Mouse (Mus musculus) stomach, embryonic 15.5 days (tissue): Measurements from ENCODE around the gene Gm20388. TPM values are rescaled to one million over a fixed set of nuclear protein-coding genes. Genes with fewer than 3 reads are reported as not detected.

ENCODE experiments used
- ATAC-seq: fragments of 200-750 bp; cut with Nextera tagmentation; 2 replicates; pipeline ENCODE4 v1.8.0; 2017; ENCODE audit warnings: low read depth, moderate number of reproducible peaks, moderate TSS enrichment; ENCODE audit not compliant: insufficient read depth, low FRiP score
- H3K27ac ChIP-seq: fragments of 300-500 bp; sonication (generic); 2 replicates; pipeline ENCODE4 v1.5.1; 2015; ENCODE audit warnings: mild to moderate bottlenecking, inconsistent platforms
- H3K27me3 ChIP-seq: fragments of 300-500 bp; sonication (generic); replicated peaks from 2 replicates; pipeline ENCODE4 v1.6.1; 2015; ENCODE audit warnings: inconsistent platforms
- H3K36me3 ChIP-seq: fragments of 300-500 bp; sonication (generic); 2 replicates; pipeline ENCODE4 v1.6.1; 2015; ENCODE audit warnings: inconsistent platforms
- H3K4me1 ChIP-seq: fragments of 300-500 bp; sonication (generic); 2 replicates; pipeline ENCODE4 v1.6.1; 2015; ENCODE audit warnings: inconsistent platforms
- H3K4me2 ChIP-seq: fragments of 300-500 bp; sonication (generic); 2 replicates; pipeline ENCODE4 v1.6.1; 2015; ENCODE audit warnings: mild to moderate bottlenecking, inconsistent platforms
- H3K4me3 ChIP-seq: fragments of 300-500 bp; sonication (generic); replicated peaks from 2 replicates; pipeline ENCODE4 v1.5.1; 2015; ENCODE audit warnings: inconsistent platforms
- H3K9ac ChIP-seq: fragments of 300-500 bp; sonication (generic); 2 replicates; pipeline ENCODE4 v1.6.1; 2015; ENCODE audit warnings: inconsistent platforms
- H3K9me3 ChIP-seq: fragments of 300-500 bp; sonication (generic); 2 replicates; pipeline ENCODE4 v1.6.1; 2016; ENCODE audit warnings: inconsistent platforms
- WGBS: fragments of 180-500 bp; shearing (Covaris S2); methylation state at CpG from one replicate; pipeline ENCODE4 v1.1.7; 2015; 5-methylcytosine and 5-hydroxymethylcytosine counted together
- polyA plus RNA-seq: library from polyadenylated mRNA; unstranded; fragments of >200 nt; fragmentation: Nextera tagmentation; extraction: Ambion mirVana; gene quantifications from 2 replicates; pipeline ENCODE4 v1.2.1, GENCODE M21; 2015

The Gm20388 gene
- polyA plus RNA-seq, 1 experiment from 2014 or later: not detected

DNA sequence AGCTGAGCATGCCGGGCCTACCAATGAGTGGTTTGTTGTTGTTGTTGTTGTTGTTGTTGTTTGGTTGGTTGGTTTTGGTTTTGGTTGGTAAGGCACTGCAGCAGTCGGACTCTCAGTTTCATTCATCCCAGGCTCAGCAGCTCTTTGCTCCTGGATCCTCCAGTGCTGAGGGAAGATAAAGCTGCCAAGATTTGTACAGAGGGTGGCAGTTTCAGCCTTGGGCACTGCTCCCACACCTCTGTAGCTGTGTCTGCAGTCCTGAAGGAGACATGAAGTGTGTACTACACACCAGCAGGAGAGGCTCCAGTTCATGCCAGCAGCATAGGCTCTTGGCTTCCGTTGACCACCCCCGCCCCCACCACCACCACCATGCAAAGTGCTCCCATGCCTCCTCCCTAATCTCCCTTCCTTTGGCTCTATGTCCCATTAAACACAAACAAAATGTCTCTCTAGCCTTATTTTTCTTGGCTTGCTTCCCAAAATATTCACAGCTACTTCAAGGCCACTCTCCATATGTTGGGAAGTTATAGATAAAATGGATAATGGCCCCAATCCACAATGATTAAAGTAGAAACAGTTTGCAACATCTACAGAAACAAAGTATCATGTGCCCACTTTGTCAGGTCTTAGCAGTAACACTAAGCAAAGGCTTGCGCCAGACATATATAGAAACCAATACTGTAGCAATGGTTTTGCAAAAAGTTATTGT lies 3740.9 kb downstream of the Gm20388 start:
- no peak for ATAC-seq
- Histone ChIP-seq H3K9me3 (no peaks in the 10 kb centered on the region), H3K36me3 (no peaks in the 10 kb centered on the region), H3K4me1 (peaks cover 30% of the 10 kb centered on the region), H3K27me3 (no peaks in the 10 kb centered on the region), H3K4me3 (no peak overlapping the region), H3K27ac (no peak overlapping the region), H3K4me2 (no peak overlapping the region), H3K9ac (no peak overlapping the region)
- 80% methylated on average over 5 of the region's 5 CpGs for WGBS

DNA sequence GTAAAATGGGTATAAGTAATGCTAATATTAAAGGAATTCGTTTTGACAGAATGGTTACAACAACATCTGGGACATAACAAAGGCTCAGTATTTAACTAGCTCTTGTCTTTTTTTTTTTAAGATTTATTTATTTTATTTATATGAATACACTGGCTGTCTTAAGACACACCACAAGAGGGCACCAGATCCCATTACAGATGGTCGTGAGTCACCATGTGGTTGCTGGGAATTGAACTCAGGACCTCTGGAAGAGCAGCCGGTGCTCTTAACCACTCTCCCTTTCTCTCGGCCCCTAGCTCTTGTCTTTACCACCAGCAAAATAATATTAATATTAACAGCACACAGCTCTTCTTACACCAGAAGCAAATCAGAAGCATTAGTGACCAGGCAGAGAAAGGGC lies 3742.0 kb downstream of the Gm20388 start:
- Histone ChIP-seq H3K27ac (no peak overlapping the region), H3K36me3 (no peaks in the 10 kb centered on the region)
- no peak for ATAC-seq

GRCm38 (mm10) chr8:123653308-123653993 lies 3742.8 kb downstream of the Gm20388 start, which contains the start of gene Rhou:
Gene Rhou (plus strand): TSS chr8:123653929.
- Histone ChIP-seq H3K27ac (peak within 1 kb of the TSS; percentile 89), H3K9me3 (no peaks in the 10 kb centered on the region), H3K27me3 (no peaks in the 10 kb centered on the region), H3K36me3 (peaks cover under 1% of the 10 kb centered on the region; the same call in 1 of the 2 replicates), H3K4me1 (peaks cover 27% of the 10 kb centered on the region), H3K4me3 (peak within 1 kb of the TSS; percentile 81), H3K9ac (peak within 1 kb of the TSS; percentile 81), H3K4me2 (peak within 1 kb of the TSS; percentile 67)
- peak; percentile 83 for ATAC-seq
- under 1% methylated on average over 57 of the region's 58 CpGs for WGBS

More for the DNA sequence above, 3742.0 kb downstream of the Gm20388 start:
- WGBS: 66% methylated on average over 4 of the region's 4 CpGs
- no peaks in the 10 kb centered on the region for H3K27me3 ChIP-seq
- H3K4me1 ChIP-seq: peaks cover 30% of the 10 kb centered on the region
- no peaks in the 10 kb centered on the region for H3K9me3 ChIP-seq
- no peak overlapping the region for H3K9ac ChIP-seq
- no peak overlapping the region for H3K4me3 ChIP-seq
- H3K4me2 ChIP-seq: no peak overlapping the region

- Histone ChIP-seq H3K9ac (peak overlapping the region; percentile 81), H3K4me2 (peak overlapping the region; percentile 67), H3K4me1 (peaks cover 22% of the 10 kb centered on the region), H3K9me3 (no peaks in the 10 kb centered on the region), H3K27me3 (no peaks in the 10 kb centered on the region), H3K36me3 (peaks cover 3% of the 10 kb centered on the region; the same call in 1 of the 2 replicates), H3K4me3 (peak overlapping the region; percentile 81), H3K27ac (peak overlapping the region; percentile 89)
- ATAC-seq: peak; percentile 52; the same call in 1 of the 2 replicates
- WGBS: under 1% methylated on average over 61 of the region's 77 CpGs
These were observed 3743.4 kb downstream of the Gm20388 start for GRCm38 (mm10) chr8:123653994-123654569.

DNA sequence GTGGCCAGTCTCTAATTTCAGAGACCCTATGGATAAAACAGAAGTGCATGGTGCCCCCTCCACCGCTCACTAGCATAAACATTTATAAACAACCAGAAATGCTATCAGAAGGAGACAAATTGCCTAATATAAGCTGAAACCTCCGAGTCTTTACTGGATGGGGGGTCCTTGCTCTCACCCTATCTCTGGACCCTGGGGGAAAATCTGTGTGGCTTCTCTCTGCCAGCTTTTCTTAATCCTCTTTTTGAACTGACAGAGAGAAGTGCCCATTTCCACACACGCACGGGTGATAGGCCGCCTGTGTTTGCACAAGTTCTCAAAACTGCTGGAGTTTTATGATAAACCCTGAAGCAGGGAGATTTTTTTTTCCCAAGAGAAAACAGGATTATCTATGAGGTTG lies 3744.1 kb downstream of the Gm20388 start:
- 19% methylated on average over 5 of the region's 5 CpGs for WGBS
- Histone ChIP-seq H3K36me3 (peaks cover 3% of the 10 kb centered on the region; the same call in 1 of the 2 replicates), H3K4me3 (peak overlapping the region; percentile 81), H3K27ac (peak overlapping the region; percentile 89), H3K9ac (no peak overlapping the region; the same call in 1 of the 2 replicates), H3K4me2 (peak overlapping the region; percentile 67), H3K27me3 (no peaks in the 10 kb centered on the region), H3K9me3 (no peaks in the 10 kb centered on the region), H3K4me1 (peaks cover 19% of the 10 kb centered on the region)
- ATAC-seq: no peak

DNA sequence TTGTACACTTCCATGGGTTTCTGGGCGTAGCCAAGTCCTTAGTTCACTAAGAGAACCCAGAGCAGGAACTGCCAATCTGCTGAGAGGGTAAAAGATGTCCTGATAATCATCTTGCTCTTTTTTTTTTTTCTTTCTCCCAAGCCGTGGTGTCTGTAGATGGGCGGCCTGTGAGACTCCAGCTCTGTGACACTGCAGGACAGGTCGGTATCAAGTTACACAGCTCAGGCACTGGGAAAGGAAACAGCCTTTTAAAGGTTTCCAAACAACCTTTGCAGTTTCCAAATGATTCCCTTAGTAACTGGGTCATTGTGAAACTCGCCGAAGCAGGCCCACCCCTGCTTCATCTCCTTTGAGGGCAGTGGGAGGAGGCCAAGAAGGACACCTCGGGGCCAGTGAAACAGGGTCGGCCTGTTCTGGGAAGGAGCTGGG lies 3744.7 kb downstream of the Gm20388 start:
- H3K27me3 ChIP-seq: no peaks in the 10 kb centered on the region
- H3K9me3 ChIP-seq: no peaks in the 10 kb centered on the region
- no peak for ATAC-seq
- WGBS: 17% methylated on average over 8 of the region's 8 CpGs
- H3K9ac ChIP-seq: no peak overlapping the region
- peaks cover 3% of the 10 kb centered on the region; the same call in 1 of the 2 replicates for H3K36me3 ChIP-seq
- H3K4me1 ChIP-seq: peaks cover 19% of the 10 kb centered on the region
- H3K4me3 ChIP-seq: peak overlapping the region; percentile 81
- peak overlapping the region; percentile 89 for H3K27ac ChIP-seq
- H3K4me2 ChIP-seq: peak overlapping the region; percentile 67

GRCm38 (mm10) chr8:123657826-123658225 lies 3747.2 kb downstream of the Gm20388 start:
- H3K4me1 ChIP-seq: peaks cover 18% of the 10 kb centered on the region
- no peak for ATAC-seq
- 86% methylated on average over 8 of the region's 8 CpGs for WGBS
- peaks cover 20% of the 10 kb centered on the region for H3K36me3 ChIP-seq
- no peak overlapping the region for H3K27ac ChIP-seq
- H3K4me2 ChIP-seq: no peak overlapping the region
- no peaks in the 10 kb centered on the region for H3K27me3 ChIP-seq
- H3K9ac ChIP-seq: no peak overlapping the region
- no peaks in the 10 kb centered on the region for H3K9me3 ChIP-seq
- H3K4me3 ChIP-seq: no peak overlapping the region

GRCm38 (mm10) chr8:123659469-123660057 lies 3748.9 kb downstream of the Gm20388 start:
- no peaks in the 10 kb centered on the region for H3K27me3 ChIP-seq

GRCm38 (mm10) chr8:123661515-123661914 lies 3750.9 kb downstream of the Gm20388 start:
- no peak for ATAC-seq
- H3K4me1 ChIP-seq: no peaks in the 10 kb centered on the region
- no peak overlapping the region for H3K27ac ChIP-seq
- H3K4me3 ChIP-seq: no peak overlapping the region
- H3K27me3 ChIP-seq: no peaks in the 10 kb centered on the region
- no peaks in the 10 kb centered on the region for H3K9me3 ChIP-seq
- H3K9ac ChIP-seq: no peak overlapping the region
- WGBS: 82% methylated on average over 11 of the region's 11 CpGs
- peaks cover 27% of the 10 kb centered on the region for H3K36me3 ChIP-seq
- H3K4me2 ChIP-seq: no peak overlapping the region

More at GRCm38 (mm10) chr8:123659469-123660057, 3748.9 kb downstream of the Gm20388 start:
- Histone ChIP-seq H3K9me3 (no peaks in the 10 kb centered on the region), H3K9ac (no peak overlapping the region), H3K4me3 (no peak overlapping the region), H3K36me3 (peaks cover 27% of the 10 kb centered on the region), H3K4me1 (peaks cover 11% of the 10 kb centered on the region), H3K27ac (no peak overlapping the region), H3K4me2 (no peak overlapping the region)
- 78% methylated on average over 10 of the region's 10 CpGs for WGBS
- no peak for ATAC-seq

GRCm38 (mm10) chr8:123665580-123665979 lies 3754.9 kb downstream of the Gm20388 start:
- H3K9me3 ChIP-seq: no peaks in the 10 kb centered on the region
- H3K4me3 ChIP-seq: no peak overlapping the region
- no peak overlapping the region for H3K27ac ChIP-seq
- no peak overlapping the region for H3K4me2 ChIP-seq
- H3K9ac ChIP-seq: no peak overlapping the region
- no peak for ATAC-seq
- H3K4me1 ChIP-seq: peaks cover 3% of the 10 kb centered on the region; the same call in 1 of the 2 replicates
- H3K36me3 ChIP-seq: peaks cover 24% of the 10 kb centered on the region; the same call in 1 of the 2 replicates
- no peaks in the 10 kb centered on the region for H3K27me3 ChIP-seq
- WGBS: 71% methylated on average over 6 of the region's 6 CpGs

DNA sequence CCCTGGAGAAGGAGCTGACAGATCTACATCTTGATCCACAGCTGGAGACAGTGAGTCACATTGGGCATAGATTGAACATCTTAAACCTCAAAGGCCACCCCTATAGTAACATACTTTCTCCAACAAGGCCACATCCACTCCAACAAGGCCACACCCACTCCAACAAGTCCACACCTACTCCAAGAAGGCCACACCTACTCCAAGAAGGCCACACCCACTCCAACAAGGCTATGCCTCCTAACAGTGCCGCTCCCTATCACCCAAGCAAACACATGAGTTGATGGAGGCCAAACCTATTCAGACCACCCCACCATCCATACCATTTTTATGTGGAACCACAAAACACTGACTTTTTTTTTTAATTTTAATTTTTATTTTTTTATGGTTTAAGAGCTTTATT lies 3756.2 kb downstream of the Gm20388 start:
- no peak for ATAC-seq
- H3K27me3 ChIP-seq: no peaks in the 10 kb centered on the region
- H3K4me1 ChIP-seq: peaks cover 3% of the 10 kb centered on the region; the same call in 1 of the 2 replicates
- H3K4me3 ChIP-seq: no peak overlapping the region
- WGBS: 74% methylated on average over 1 of the region's 1 CpGs
- H3K4me2 ChIP-seq: no peak overlapping the region
- no peak overlapping the region for H3K9ac ChIP-seq
- peaks cover 11% of the 10 kb centered on the region; the same call in 1 of the 2 replicates for H3K36me3 ChIP-seq
- H3K9me3 ChIP-seq: no peaks in the 10 kb centered on the region
- no peak overlapping the region for H3K27ac ChIP-seq
